Mouse (Mus musculus) midbrain, embryonic 13.5 days (tissue): ENCODE data around the gene Cpsf4. TPM values are rescaled to one million over a fixed set of nuclear protein-coding genes. Genes with fewer than 3 reads are reported as not detected.

Experiments used
- ATAC-seq: fragments of 200-750 bp; cut with Nextera tagmentation; 2 replicates; pipeline ENCODE4 v1.8.0; 2017; ENCODE audit warnings: mild to moderate bottlenecking, moderate TSS enrichment, moderate library complexity
- H3K27ac ChIP-seq: fragments of 300-500 bp; sonication (generic); 2 replicates; pipeline ENCODE4 v1.5.1; 2015; ENCODE audit warnings: inconsistent platforms, mild to moderate bottlenecking, moderate library complexity
- H3K27me3 ChIP-seq: fragments of 300-500 bp; sonication (generic); 2 replicates; pipeline ENCODE4 v1.6.1; 2015; ENCODE audit warnings: mild to moderate bottlenecking, inconsistent platforms
- H3K36me3 ChIP-seq: fragments of 300-500 bp; sonication (generic); 2 replicates; pipeline ENCODE4 v1.6.1; 2015; ENCODE audit warnings: mild to moderate bottlenecking, inconsistent platforms
- H3K4me1 ChIP-seq: fragments of 300-500 bp; sonication (generic); replicated peaks from 2 replicates; pipeline ENCODE4 v1.6.1; 2015; ENCODE audit warnings: inconsistent platforms
- H3K4me2 ChIP-seq: fragments of 300-500 bp; sonication (generic); replicated peaks from 2 replicates; pipeline ENCODE4 v1.6.1; 2015; ENCODE audit warnings: moderate library complexity, mild to moderate bottlenecking, inconsistent platforms
- H3K4me3 ChIP-seq: fragments of 300-500 bp; sonication (generic); replicated peaks from 2 replicates; pipeline ENCODE4 v1.5.1; 2015; ENCODE audit warnings: mild to moderate bottlenecking, inconsistent platforms
- H3K9ac ChIP-seq: fragments of 300-500 bp; sonication (generic); replicated peaks from 2 replicates; pipeline ENCODE4 v1.6.1; 2015; ENCODE audit warnings: mild to moderate bottlenecking, inconsistent platforms
- H3K9me3 ChIP-seq: fragments of 300-500 bp; sonication (generic); 2 replicates; pipeline ENCODE4 v1.6.1; 2016; ENCODE audit warnings: mild to moderate bottlenecking, inconsistent platforms
- WGBS: fragments of 180-500 bp; shearing (Covaris S2); methylation state at CpG from one replicate; pipeline ENCODE4 v1.1.7; 2015; 5-methylcytosine and 5-hydroxymethylcytosine counted together
- polyA plus RNA-seq: library from polyadenylated mRNA; unstranded; fragments of >200 nt; fragmentation: Nextera tagmentation; extraction: Ambion mirVana; gene quantifications from 2 replicates; pipeline ENCODE4 v1.2.1, GENCODE M21; 2015

Gene Cpsf4
- polyA plus RNA-seq, 1 experiment from 2014 or later = 58.9 TPM

DNA sequence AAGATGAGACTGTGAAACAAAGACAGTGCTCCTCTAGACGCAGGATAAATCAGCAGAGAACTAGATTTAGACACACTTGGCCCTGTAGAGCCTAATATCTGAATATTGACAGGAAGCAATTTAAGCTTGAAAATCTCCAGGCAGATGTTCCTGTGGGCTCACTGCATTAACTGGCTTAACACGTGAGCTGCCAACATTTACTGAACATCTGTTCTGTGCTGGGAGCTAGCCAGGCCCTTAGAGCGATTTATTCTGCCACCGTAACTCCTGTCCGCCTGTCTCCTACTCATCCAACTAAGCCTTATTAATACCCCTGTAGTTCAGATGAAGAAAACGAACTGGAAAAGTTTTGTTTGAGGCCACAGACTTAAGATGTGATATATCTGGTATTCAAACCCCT, 28.2 kb upstream of the Cpsf4 start:
- Histone ChIP-seq H3K4me3 (peak overlapping the region; percentile 89), H3K9ac (peak overlapping the region; percentile 94), H3K9me3 (no peaks in the 10 kb centered on the region), H3K4me2 (peak overlapping the region; percentile 97), H3K27ac (0 out of 2 replicates have a peak overlapping the region, but pooled peaks have one; percentile 87), H3K27me3 (no peaks in the 10 kb centered on the region), H3K4me1 (peaks cover 39% of the 10 kb centered on the region), H3K36me3 (peaks cover 58% of the 10 kb centered on the region)
- ATAC-seq = no peak
- WGBS = 16% methylated on average over 6 of the region's 6 CpGs

DNA sequence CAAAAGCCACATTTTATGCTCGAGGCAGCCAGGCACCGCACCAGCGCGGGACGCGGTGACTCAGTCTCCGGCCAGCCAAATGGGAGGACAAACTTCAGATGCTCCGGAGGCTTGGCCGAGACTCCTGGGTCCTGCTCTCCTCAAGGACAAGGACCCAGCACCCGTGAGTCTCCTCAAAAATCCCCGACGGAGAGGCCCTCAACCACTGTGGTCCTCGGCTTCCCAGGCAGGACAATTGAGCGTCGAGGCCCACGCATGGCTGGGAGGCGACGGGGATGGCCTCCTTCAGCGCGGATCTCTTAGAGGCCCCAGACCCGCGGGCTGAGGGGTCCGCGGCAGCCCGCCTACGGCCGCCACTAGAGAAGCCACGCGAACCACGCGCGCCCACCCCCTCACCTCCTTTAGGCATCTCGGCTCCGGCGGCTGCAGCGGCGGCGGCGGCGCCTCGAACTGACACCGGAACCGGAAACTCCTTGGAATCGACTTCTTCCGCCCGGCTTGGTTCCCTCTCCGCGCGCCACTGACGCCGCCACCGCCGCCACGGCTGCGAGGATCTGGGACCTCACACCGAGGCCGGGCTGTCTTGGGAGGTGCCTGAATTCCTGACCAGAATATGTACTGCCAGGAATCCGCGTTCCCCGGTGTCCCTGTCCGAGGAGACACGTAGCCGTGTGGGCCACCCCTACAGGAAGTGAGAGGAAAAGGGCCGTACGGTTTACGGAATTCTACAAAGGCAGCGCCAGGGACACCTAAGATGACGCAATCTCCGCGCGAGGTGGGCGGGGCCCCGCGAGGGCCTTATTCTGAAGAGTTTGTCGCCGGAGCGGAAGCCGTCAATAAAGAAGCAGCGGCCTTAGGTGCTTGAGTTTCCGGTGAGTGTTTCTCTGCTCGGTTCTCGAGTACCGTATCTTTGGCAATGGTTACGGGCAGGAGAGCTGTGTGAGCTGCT, 27.2 kb upstream of the Cpsf4 start, which contains the start of the genes Pdap1 and Bud31:
Gene Pdap1, minus strand, starts transcription at position 668 of the 949 bp plus-strand sequence.
Gene Bud31, plus strand, starts transcription at position 792 of the 949 bp plus-strand sequence.
- H3K27ac ChIP-seq = peak within 1 kb of the TSS; percentile 87
- H3K27me3 ChIP-seq = no peaks in the 10 kb centered on the region
- ATAC-seq = peak; percentile 94
- H3K9me3 ChIP-seq = no peaks in the 10 kb centered on the region
- peaks cover 39% of the 10 kb centered on the region for H3K4me1 ChIP-seq
- H3K4me2 ChIP-seq = peak within 1 kb of the TSS; percentile 97
- H3K9ac ChIP-seq = peak within 1 kb of the TSS; percentile 94
- WGBS = under 1% methylated on average over 84 of the region's 84 CpGs
- H3K36me3 ChIP-seq = peaks cover 58% of the 10 kb centered on the region
- peak within 1 kb of the TSS; percentile 89 for H3K4me3 ChIP-seq

DNA sequence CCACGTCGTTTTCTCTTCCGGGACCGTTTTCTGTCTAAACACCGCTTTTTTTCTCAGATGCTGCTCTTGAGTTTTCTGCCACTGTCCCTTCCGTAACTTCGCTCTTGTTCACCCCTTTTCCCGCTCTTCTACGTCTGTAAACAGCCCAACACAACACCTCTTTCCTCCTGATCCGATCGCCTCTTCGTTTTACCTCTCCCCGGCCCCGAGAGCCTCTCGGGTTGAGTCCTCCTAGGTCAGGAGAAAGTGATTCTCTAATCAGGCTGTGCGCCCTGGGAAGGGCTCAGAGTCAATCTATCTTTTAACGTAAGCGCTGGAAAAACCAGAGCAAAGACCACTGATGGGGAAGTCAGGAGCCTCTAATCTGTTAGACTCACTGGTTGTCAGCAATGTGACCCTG, 26.4 kb upstream of the Cpsf4 start:
- Histone ChIP-seq H3K27ac (peak overlapping the region; percentile 87), H3K36me3 (peaks cover 58% of the 10 kb centered on the region), H3K4me3 (peak overlapping the region; percentile 89), H3K9me3 (no peaks in the 10 kb centered on the region), H3K9ac (peak overlapping the region; percentile 94), H3K4me2 (peak overlapping the region; percentile 97), H3K4me1 (peaks cover 39% of the 10 kb centered on the region), H3K27me3 (no peaks in the 10 kb centered on the region)
- WGBS = 1% methylated on average over 18 of the region's 18 CpGs
- peak; percentile 12; the same call in 1 of the 2 replicates for ATAC-seq

DNA sequence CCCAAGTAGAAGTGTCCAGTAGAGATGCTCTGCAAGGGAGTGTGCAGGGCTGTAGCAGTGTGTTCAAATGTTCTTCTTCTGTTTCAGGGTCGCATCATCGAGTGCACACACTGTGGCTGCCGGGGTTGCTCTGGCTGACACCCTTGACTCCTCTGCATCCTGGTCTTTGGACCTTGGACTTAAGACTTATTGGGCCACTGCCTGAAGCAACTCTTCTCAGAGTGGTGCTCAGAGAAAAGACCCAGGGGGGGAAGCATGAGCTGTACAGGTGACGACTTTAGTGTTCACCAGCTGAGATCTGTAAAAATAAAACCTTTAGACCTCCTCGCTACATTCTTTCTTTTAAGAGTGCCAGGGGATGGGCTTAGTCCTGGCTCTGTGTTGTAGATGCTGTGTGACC, 19.3 kb upstream of the Cpsf4 start:
- H3K9ac ChIP-seq = no peak overlapping the region
- H3K27ac ChIP-seq = no peak overlapping the region
- H3K4me2 ChIP-seq = no peak overlapping the region
- H3K27me3 ChIP-seq = no peaks in the 10 kb centered on the region
- peaks cover 99% of the 10 kb centered on the region for H3K36me3 ChIP-seq
- no peak for ATAC-seq
- no peaks in the 10 kb centered on the region for H3K9me3 ChIP-seq
- H3K4me1 ChIP-seq = no peaks in the 10 kb centered on the region
- H3K4me3 ChIP-seq = no peak overlapping the region
- 95% methylated on average over 5 of the region's 5 CpGs for WGBS

DNA sequence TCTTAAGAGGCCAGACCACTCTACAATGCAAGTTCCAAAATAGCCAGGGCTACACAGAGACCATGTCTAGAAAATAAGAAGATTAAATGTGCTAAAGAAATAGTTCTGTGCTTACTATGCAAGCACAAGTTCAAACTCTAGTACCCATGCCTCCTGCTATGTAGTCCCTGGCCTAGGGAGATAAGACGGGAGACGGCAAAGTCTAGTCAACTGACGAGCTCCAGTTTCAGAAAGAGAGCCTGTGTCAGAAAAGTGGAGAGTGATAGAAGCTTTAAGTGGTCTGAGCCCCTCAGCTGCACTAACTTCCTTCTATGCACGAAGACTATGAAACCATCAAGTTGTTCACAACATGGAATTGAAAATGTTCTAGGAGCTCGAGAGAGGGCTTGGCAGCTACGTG, 17.7 kb upstream of the Cpsf4 start:
- Histone ChIP-seq H3K9ac (no peak overlapping the region), H3K36me3 (peaks cover 99% of the 10 kb centered on the region), H3K9me3 (no peaks in the 10 kb centered on the region), H3K4me2 (no peak overlapping the region), H3K4me1 (no peaks in the 10 kb centered on the region), H3K4me3 (no peak overlapping the region), H3K27me3 (no peaks in the 10 kb centered on the region), H3K27ac (no peak overlapping the region)
- 90% methylated on average over 6 of the region's 6 CpGs for WGBS
- ATAC-seq = no peak

DNA sequence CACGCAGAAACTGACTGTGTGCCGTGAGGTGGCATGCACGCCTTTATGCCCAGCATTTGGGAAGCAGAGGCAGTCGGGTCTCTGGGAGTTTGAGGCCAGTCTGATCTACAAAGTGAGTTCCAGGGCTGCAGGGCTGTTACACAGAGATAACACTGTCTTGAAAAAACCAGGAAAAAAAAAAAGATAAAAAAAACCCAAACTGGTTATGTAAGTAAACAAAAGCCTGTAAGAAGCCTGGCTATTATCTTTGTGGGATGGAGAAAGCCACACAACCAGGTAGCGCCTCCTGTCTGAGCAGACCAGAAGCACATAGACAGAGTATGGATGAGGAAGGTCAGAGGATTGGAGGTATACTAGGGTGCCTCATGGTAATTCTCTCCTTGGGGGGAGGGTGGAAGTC, 14.3 kb upstream of the Cpsf4 start:
- no peak for ATAC-seq
- WGBS = 93% methylated on average over 5 of the region's 5 CpGs
- no peak overlapping the region for H3K4me2 ChIP-seq
- H3K27me3 ChIP-seq = no peaks in the 10 kb centered on the region
- no peak overlapping the region for H3K27ac ChIP-seq
- peaks cover 94% of the 10 kb centered on the region for H3K36me3 ChIP-seq
- no peaks in the 10 kb centered on the region for H3K4me1 ChIP-seq
- no peak overlapping the region for H3K4me3 ChIP-seq
- H3K9me3 ChIP-seq = no peaks in the 10 kb centered on the region
- no peak overlapping the region for H3K9ac ChIP-seq

DNA sequence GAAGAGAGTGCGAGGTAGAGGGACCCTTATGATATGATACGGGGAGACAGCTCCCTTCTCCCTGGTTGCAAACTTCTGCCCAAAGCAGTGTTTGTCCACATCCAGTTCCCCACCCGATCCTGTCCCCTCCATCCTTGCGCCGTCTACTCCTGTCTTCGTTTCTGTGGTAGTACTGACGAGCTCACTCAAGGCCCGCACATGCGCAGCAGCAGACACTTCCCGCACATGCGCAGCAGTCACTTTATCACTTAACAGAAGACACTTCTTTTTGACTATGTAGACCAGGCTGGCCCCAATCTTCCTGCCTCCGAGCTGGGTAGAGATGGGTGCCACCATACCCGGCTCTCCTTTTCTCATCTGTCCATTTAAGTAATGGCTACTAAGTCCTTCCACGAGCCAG, 5.7 kb upstream of the Cpsf4 start:
- ATAC-seq = no peak
- H3K36me3 ChIP-seq = peaks cover 78% of the 10 kb centered on the region
- 96% methylated on average over 14 of the region's 14 CpGs for WGBS

DNA sequence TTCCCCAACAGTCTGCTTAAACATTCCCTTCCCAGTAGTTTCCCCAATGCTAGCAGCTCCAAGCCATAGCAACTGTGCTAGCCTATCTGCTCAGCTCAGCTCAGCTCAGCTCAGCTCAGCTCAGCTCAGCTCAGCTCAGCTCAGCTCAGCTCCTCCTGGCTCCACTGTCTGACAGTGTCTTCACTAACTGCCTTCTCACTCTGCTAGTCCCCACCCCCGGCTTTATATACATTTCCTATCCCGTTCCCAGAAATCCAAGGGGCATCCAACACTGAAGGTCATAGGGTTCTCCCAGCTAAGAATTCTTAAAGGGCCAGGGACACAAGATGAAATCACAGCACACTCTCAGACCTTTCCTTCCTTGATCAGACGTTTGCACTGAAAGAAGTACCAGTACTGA, 2.3 kb upstream of the Cpsf4 start:
- Histone ChIP-seq H3K4me1 (peaks cover 27% of the 10 kb centered on the region), H3K36me3 (peaks cover 47% of the 10 kb centered on the region)
- WGBS = 73% methylated on average over 3 of the region's 3 CpGs

More for the DNA sequence above, 5.7 kb upstream of the Cpsf4 start:
- no peaks in the 10 kb centered on the region for H3K27me3 ChIP-seq
- H3K4me1 ChIP-seq = peaks cover 8% of the 10 kb centered on the region
- no peak overlapping the region for H3K27ac ChIP-seq
- H3K9me3 ChIP-seq = no peaks in the 10 kb centered on the region
- no peak overlapping the region for H3K9ac ChIP-seq
- no peak overlapping the region for H3K4me2 ChIP-seq
- H3K4me3 ChIP-seq = no peak overlapping the region

DNA sequence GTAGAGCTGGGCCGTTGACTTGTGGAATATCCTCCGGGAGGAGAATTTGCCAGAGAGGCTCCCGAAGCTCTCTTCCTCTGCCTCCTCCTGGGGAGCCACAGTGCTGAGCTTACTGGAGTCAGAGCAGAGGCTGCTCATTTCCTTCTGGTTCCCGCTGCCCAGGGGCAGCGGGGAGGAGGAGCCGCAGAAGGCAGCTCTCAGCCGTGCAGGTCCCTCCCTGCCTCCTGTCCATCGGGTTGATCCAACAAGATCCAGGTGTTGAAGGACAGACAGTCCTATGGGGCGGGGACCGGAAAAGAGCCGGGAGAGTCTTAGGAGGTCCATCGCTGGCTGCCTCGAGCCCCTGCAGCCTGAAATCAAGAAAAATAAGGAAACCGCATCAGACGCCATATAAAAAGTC, 1.8 kb upstream of the Cpsf4 start:
- no peaks in the 10 kb centered on the region for H3K9me3 ChIP-seq
- peaks cover 27% of the 10 kb centered on the region for H3K4me1 ChIP-seq
- no peak for ATAC-seq
- no peak overlapping the region for H3K4me2 ChIP-seq
- peaks cover 45% of the 10 kb centered on the region for H3K36me3 ChIP-seq
- no peak overlapping the region for H3K27ac ChIP-seq
- H3K4me3 ChIP-seq = 0 out of 2 replicates have a peak overlapping the region, but pooled peaks have one; percentile 6
- H3K27me3 ChIP-seq = no peaks in the 10 kb centered on the region
- no peak overlapping the region for H3K9ac ChIP-seq
- WGBS = 88% methylated on average over 15 of the region's 15 CpGs

More for the DNA sequence above, 2.3 kb upstream of the Cpsf4 start:
- H3K9ac ChIP-seq = no peak overlapping the region
- no peak overlapping the region for H3K4me3 ChIP-seq
- ATAC-seq = no peak
- no peaks in the 10 kb centered on the region for H3K9me3 ChIP-seq
- no peak overlapping the region for H3K4me2 ChIP-seq
- H3K27me3 ChIP-seq = no peaks in the 10 kb centered on the region
- no peak overlapping the region for H3K27ac ChIP-seq

DNA sequence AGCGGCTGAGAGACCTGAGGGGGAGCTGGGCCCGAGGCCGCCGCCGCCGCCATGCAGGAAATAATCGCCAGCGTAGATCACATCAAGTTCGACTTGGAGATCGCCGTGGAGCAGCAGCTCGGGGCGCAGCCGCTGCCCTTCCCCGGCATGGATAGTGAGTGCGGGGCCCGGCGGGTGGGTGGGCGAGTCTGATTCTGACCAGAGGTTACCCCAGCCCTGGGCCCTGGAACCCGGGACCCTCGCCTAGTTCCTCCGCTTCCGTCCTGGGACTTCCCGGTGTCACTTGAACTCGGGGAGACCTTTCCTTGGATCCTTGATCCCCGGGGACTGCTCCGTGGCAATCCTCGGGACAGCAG, 271 bp downstream of the Cpsf4 start:
- WGBS = under 1% methylated on average over 23 of the region's 28 CpGs
- no peaks in the 10 kb centered on the region for H3K27me3 ChIP-seq
- peak overlapping the region; percentile 94 for H3K4me3 ChIP-seq
- no peaks in the 10 kb centered on the region for H3K9me3 ChIP-seq
- peak overlapping the region; percentile 68 for H3K27ac ChIP-seq
- peak overlapping the region; percentile 93 for H3K9ac ChIP-seq
- H3K4me1 ChIP-seq = peaks cover 27% of the 10 kb centered on the region
- H3K36me3 ChIP-seq = peaks cover 46% of the 10 kb centered on the region
- peak; percentile 80 for ATAC-seq
- H3K4me2 ChIP-seq = peak overlapping the region; percentile 97

DNA sequence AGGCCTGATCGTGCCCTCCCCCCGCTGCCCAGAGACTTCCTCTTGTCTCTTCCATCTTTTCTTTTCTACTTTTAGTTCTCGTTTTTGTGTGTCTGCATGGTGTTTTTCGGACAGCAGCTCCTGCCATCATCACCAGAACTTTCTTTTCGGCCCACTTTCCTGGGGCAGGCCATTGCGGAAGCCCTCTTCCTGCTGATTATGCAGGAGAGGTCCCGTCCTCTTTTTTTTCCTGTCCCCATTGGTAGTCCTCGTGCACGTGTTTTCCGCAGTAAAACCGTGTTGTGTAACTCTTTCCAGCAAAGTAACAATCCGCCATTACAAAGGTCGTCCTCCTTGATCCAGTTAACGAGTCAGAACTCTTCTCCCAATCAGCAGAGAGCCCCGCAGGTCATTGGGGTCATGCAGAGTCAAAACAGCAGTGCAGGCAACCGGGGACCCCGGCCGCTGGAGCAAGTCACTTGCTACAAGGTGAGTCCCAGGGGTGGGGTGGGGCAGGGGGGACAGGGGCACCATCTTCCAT, 11.5 kb downstream of the Cpsf4 start:
- Histone ChIP-seq H3K9me3 (no peaks in the 10 kb centered on the region), H3K27me3 (no peaks in the 10 kb centered on the region), H3K27ac (no peak overlapping the region), H3K4me3 (no peak overlapping the region), H3K4me2 (no peak overlapping the region), H3K4me1 (no peaks in the 10 kb centered on the region), H3K9ac (no peak overlapping the region), H3K36me3 (peaks cover 100% of the 10 kb centered on the region)
- 92% methylated on average over 18 of the region's 18 CpGs for WGBS
- ATAC-seq = no peak

DNA sequence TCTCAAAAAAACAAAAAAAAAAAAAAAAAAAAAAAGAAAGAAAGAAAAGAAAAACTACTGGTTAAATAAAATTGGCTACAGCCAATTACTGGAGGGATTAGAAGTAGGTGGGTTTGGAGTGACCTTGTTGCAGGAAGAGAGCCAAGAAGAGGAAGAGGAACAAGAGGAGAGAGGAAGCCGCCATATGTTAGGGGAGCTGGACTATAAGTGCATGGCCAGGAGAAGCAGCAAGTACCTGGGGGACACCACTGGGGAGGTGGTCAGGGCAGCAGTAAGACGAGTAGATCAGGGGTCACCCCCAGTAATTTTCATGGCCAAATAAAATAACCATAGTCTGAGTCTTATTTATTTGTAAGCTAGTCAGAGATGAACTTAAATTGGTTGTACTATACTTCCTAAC, 18.2 kb downstream of the Cpsf4 start:
- peaks cover 15% of the 10 kb centered on the region for H3K4me1 ChIP-seq
- no peak for ATAC-seq
- peaks cover 78% of the 10 kb centered on the region for H3K36me3 ChIP-seq
- no peak overlapping the region for H3K27ac ChIP-seq
- no peaks in the 10 kb centered on the region for H3K9me3 ChIP-seq
- H3K27me3 ChIP-seq = no peaks in the 10 kb centered on the region
- no peak overlapping the region for H3K4me3 ChIP-seq
- WGBS = 94% methylated on average over 2 of the region's 2 CpGs
- H3K9ac ChIP-seq = no peak overlapping the region
- no peak overlapping the region for H3K4me2 ChIP-seq
